Mouse (Mus musculus) spleen, postnatal 10 days (tissue): ENCODE results near the gene Rorc.

Experiments
- DNase-seq, 2 experiments: peaks; one replicate each; pipeline ENCODE4 v3.0.0; 2021 to 2022; ENCODE audit warnings: low spot score in 2 of 2

Rorc gene

DNA sequence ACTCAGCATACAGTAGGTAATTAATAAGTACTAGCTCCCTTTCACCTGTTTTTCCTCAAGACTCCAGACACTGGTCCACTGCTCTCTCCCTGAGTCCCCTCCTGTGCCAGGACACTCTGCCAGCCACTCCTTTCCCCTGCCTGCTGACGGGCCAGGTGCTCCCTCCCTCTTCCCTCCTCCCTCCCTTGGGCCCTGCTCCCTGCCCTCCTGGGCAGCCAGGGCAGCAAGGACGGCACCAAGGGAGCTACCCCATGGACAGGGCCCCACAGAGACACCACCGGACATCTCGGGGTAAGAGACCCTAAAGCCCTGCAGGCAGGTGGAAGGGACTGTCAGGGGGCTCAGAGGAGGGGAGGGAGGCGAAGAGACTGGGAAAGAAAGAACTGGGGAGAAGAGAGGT lies at the start of gene Rorc:
TSS of gene Rorc (plus strand) at position 154 of the 400 bp plus-strand sequence.
- no peak for DNase-seq

- DNase-seq, result no peak
These were observed 43.9 kb upstream of the Rorc start for GRCm38 (mm10) chr3:94328681-94329080.

- DNase-seq, result no peak
These were observed 38.2 kb upstream of the Rorc start for GRCm38 (mm10) chr3:94334442-94334841.

GRCm38 (mm10) chr3:94338522-94338921 lies 34.1 kb upstream of the Rorc start:
- no peak for DNase-seq

- DNase-seq, result no peak
These were observed 30.6 kb upstream of the Rorc start, which contains the start of gene Them5 for GRCm38 (mm10) chr3:94341959-94342422. Gene Them5 (plus strand): TSS chr3:94342099.

- no peak for DNase-seq
These were observed 30.0 kb upstream of the Rorc start for GRCm38 (mm10) chr3:94342552-94342951.

DNA sequence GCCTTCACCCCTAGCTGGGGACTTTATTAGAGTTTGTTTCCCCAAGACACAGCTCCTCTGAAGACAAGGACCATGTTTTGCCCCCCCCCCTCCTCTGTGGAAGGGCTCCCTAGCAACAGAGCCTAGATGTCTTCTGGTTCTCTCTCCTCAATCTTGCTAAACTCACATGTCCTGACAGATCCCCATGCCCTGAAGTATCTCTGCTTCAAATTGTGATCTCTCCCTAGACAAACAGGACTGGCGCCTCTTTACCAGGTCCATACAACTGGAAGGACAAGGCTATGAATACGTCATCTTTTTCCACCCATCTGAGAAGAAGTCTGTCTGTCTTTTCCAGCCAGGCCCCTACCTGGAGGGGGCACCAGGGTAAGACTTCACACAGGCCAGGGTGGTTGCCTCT lies 28.4 kb upstream of the Rorc start:
- DNase-seq, result no peak

DNA sequence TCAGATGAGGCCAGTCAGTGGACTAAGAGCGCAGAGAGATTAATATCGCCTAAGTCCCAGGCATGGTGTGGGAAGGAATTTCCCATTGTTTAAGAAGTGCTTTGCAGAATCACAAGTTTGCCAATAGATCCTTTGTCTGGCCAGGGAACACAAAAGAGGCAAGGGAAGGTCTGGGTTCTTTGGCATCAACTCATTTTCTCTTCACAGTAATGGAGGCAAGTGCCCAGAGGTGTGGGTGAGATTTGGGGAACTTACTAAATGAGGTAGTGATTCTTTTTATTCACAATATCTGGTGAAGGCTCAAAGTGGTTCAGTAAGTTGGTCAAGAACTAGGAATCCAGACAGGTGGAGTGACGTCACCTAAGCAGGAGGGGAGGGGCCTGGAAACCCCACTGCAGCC lies 27.7 kb upstream of the Rorc start:
- DNase-seq, result no peak

DNA sequence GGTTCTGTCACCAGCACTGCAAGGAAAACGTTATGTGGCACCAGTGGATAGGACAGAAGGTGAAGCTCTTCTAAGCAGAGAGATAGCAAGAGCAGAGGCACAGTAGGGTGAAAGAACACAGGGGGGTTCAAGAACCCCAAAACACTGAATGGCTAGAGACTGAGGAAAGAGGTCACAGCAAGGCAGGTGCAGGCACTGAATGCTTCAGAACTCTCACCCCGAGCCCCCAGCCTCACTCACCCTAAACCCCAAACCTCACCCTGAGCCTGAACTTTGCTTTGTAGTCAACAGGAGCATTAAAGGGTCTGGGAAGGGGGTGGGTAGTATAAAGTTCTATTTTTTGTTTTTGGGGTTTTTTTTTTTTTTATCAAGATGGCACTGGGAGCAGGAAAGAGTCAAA lies 24.4 kb upstream of the Rorc start:
- DNase-seq, result no peak

- DNase-seq, result no peak
These were observed 11.8 kb upstream of the Rorc start for GRCm38 (mm10) chr3:94360812-94361211.

DNA sequence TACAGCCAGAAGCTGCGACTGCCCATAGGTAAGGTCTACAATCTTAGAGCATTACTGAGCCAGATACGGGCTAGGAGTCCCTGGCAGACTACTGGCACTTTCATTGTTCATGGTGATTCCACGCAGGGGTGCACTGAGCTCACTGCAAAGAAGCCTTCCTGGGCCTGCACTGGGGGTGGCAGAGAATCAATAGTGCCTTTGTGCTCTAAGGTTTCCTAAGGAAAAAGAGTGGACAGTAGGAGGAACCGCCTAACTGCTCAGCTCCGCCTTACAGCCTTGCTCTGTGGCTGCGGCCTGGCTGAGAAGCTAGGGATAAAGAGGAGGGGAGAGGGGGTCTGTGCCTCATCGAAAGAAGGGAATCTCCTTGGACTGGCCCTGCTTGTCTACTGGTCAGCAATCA lies 10.5 kb upstream of the Rorc start, which contains the start of gene C2cd4d:
TSS of gene C2cd4d (plus strand) at position 301 of the 400 bp plus-strand sequence.
- no peak for DNase-seq

GRCm38 (mm10) chr3:94363291-94364153 lies 9.1 kb upstream of the Rorc start:
- no peak for DNase-seq

DNA sequence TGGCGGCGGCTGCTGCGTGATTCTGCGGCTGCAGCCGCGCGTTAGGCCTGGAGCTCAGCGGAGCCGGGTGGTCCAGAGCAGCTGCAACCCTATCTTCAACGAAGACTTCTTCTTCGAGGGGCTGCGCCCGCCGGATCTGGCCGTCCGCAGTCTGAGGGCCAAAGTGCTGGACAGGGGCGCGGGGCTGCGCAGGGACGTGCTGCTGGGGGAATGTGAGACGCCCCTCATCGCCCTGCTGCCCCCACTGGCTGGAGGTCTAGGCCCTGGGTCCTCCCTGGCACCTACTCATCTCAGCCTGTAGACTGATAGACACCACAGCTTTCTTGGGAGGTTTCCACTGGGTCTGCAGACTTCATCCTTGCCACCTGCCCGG lies 8.5 kb upstream of the Rorc start:
- no peak for DNase-seq

GRCm38 (mm10) chr3:94366761-94367160 lies 5.8 kb upstream of the Rorc start:
- DNase-seq, result peak; percentile 49 to 72

DNA sequence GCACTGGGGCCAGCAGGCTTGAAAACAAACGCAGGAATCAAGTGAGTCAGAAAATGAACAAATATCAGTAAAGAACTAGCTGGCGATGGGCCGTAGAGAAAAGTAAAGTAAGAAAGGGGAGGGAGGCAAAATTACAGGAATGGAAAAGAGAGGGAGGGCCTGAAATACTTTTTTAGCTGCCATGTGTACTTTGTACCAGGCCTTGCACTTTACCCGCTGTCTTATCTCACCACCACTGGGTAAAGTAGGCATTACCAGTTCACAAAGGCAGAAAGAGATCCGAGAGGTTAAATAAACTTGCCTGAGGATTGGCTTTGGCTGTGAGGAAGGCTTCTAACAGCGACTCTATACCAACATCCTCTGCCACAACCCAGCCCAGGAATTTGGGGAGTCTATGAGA lies 5.1 kb upstream of the Rorc start:
- DNase-seq, result no peak

- no peak for DNase-seq
These were observed 4.0 kb upstream of the Rorc start for GRCm38 (mm10) chr3:94368631-94369030.

GRCm38 (mm10) chr3:94369709-94370108 lies 2.9 kb upstream of the Rorc start:
- no peak for DNase-seq

GRCm38 (mm10) chr3:94371637-94372036 lies 957 bp upstream of the Rorc start:
- DNase-seq, result no peak

DNA sequence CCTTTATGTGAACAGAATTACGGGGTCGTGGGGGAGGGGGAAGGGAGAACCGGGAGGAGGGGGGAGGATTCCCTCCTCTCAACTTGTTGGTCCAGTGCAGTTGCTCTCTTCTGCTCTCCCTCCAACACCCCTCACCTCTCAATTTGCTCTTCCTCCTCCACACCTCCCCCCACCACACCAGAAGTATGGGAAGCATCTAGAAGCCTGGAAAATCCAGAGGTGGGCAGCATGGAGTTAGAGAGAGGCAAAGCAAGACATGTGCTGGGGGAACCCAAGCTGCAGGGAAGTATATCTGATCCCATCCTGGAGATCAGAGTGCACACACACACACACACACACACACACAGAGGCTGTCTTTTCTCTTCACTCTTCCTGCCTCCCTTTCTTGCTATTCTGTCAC lies 556 bp upstream of the Rorc start:
- no peak for DNase-seq

- no peak for DNase-seq
These were observed 496 bp downstream of the Rorc start for GRCm38 (mm10) chr3:94373090-94373489.

- no peak for DNase-seq
These were observed 1.0 kb downstream of the Rorc start for GRCm38 (mm10) chr3:94373597-94374011.

GRCm38 (mm10) chr3:94374636-94375035 lies 2.0 kb downstream of the Rorc start:
- no peak for DNase-seq

- DNase-seq, result no peak
These were observed 2.6 kb downstream of the Rorc start for GRCm38 (mm10) chr3:94375146-94375545.

DNA sequence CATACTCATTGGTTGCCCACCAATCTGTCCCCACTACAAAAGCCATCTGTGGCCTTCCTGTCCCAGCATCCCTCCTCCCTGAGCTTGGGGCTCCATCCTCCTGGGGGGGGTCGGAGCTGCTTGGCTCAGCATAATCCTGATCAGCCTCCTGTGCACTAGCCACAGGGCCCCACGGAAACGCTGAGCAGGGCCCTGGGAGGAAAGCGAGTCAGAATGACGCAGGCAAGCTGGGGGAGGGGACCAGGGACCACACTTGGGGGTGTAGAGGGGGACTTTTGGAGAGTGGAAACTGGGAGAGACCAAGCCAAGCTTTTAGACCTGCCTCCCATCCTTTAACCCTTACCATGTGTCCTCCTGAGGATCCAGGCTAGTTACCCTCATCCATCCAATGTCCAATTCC lies 3.3 kb downstream of the Rorc start:
- no peak for DNase-seq
